11 mouse cellular contexts compared by ENCODE assay signal in genomic region chr19:6262839-6263433, GRCm38 (mm10). TPM values are rescaled to one million over a fixed set of nuclear protein-coding genes. Genes with fewer than 3 reads are reported as not detected.
A peak's percentile ranks its signal among the peaks of the same experiment; 100 is the strongest.
DNase-seq lines count a peak whose midpoint lies in the region; ATAC-seq and TF ChIP-seq lines count a peak whose summit lies in the region.
"Had no signal": no experiment of that assay in that cellular context is flagged by ENCODE, and none has a peak within 500 bp of the region (broad histone marks: within the 10 kb centered on the region; RNA-seq: fewer than 3 reads in every experiment).

No protein-coding gene starts in this region.

- H3K27ac ChIP-seq in forebrain, postnatal 0 days (ENCODE audit: low read depth, low read length), result 0 out of 2 replicates have a peak overlapping the region, but pooled peaks have one; percentile 21
- no peak overlapping the region for H3K27ac ChIP-seq in forebrain, embryonic 16.5 days (ENCODE audit: low read length)
- H3K27ac ChIP-seq in kidney, embryonic 15.5 days, result peak overlapping the region; percentile 66
- peak overlapping the region; percentile 31 for H3K27ac ChIP-seq in liver, embryonic 12.5 days

- DNase-seq in forebrain, postnatal 0 days, result no peak
- DNase-seq in yolk sac, embryonic 10.5 days (ENCODE audit: low spot score), result peak; percentile 86
- no peak for DNase-seq in frontal cortex, postnatal 10 days (ENCODE audit: low spot score in 2 of 2)
- DNase-seq in thymus, postnatal 25 days, result no peak
- DNase-seq in adrenal gland, postnatal 36 days, result no peak
- DNase-seq: right cerebral cortex, postnatal 25 days had no signal

- ATAC-seq in forebrain, postnatal 0 days, result no peak
- no peak for ATAC-seq in forebrain, embryonic 16.5 days
- 0 out of 2 replicates have a peak, but pooled peaks have one; percentile 33 for ATAC-seq in kidney, embryonic 15.5 days (replicated peaks; ENCODE audit: low FRiP score)
- ATAC-seq in liver, embryonic 12.5 days, result peak; percentile 59

- no peaks in the 10 kb centered on the region for H3K27me3 ChIP-seq in forebrain, postnatal 0 days (ENCODE audit: insufficient read depth, low read length)
- H3K27me3 ChIP-seq in forebrain, embryonic 16.5 days (replicated peaks; ENCODE audit: control insufficient read depth, insufficient read depth, low read length), result no peaks in the 10 kb centered on the region
- H3K27me3 ChIP-seq in kidney, embryonic 15.5 days, result no peaks in the 10 kb centered on the region
- no peaks in the 10 kb centered on the region for H3K27me3 ChIP-seq in liver, embryonic 12.5 days (replicated peaks)

- H3K9me3 ChIP-seq in forebrain, postnatal 0 days (ENCODE audit: low read length), result no peaks in the 10 kb centered on the region
- H3K9me3 ChIP-seq in forebrain, embryonic 16.5 days (ENCODE audit: control insufficient read depth, low read length), result no peaks in the 10 kb centered on the region
- H3K9me3 ChIP-seq in kidney, embryonic 15.5 days (replicated peaks), result no peaks in the 10 kb centered on the region
- peaks cover 4% of the 10 kb centered on the region; the same call in 1 of the 2 replicates for H3K9me3 ChIP-seq in liver, embryonic 12.5 days (replicated peaks)

- WGBS in forebrain, postnatal 0 days, result 91% methylated on average over 8 of the region's 8 CpGs
- 91% methylated on average over 8 of the region's 8 CpGs for WGBS in forebrain, embryonic 16.5 days
- WGBS in kidney, embryonic 15.5 days, result 75% methylated on average over 8 of the region's 8 CpGs
- WGBS in liver, embryonic 12.5 days (ENCODE audit: insufficient replicate concordance), result 68% methylated on average over 8 of the region's 8 CpGs

- no peaks in the 10 kb centered on the region; the same call in 1 of the 2 replicates for H3K4me1 ChIP-seq in forebrain, postnatal 0 days (ENCODE audit: insufficient read depth)
- 0 out of 2 replicates have a peak, but pooled peaks cover 2% of the 10 kb centered on the region for H3K4me1 ChIP-seq in forebrain, embryonic 16.5 days (replicated peaks; ENCODE audit: control insufficient read depth, insufficient read depth, low read length)
- peaks cover 22% of the 10 kb centered on the region for H3K4me1 ChIP-seq in kidney, embryonic 15.5 days
- peaks cover 13% of the 10 kb centered on the region for H3K4me1 ChIP-seq in liver, embryonic 12.5 days

- peaks cover 38% of the 10 kb centered on the region for H3K36me3 ChIP-seq in forebrain, postnatal 0 days (ENCODE audit: insufficient read depth)
- H3K36me3 ChIP-seq in forebrain, embryonic 16.5 days (ENCODE audit: control insufficient read depth, insufficient read depth), result peaks cover 6% of the 10 kb centered on the region
- H3K36me3 ChIP-seq in kidney, embryonic 15.5 days, result peaks cover 44% of the 10 kb centered on the region
- H3K36me3 ChIP-seq in liver, embryonic 12.5 days, result peaks cover 42% of the 10 kb centered on the region

- TF ChIP-seq CTCF in forebrain, postnatal 0 days (IDR thresholded peaks at IDR 0.05; ENCODE audit: low read depth), result no peak

- H3K9ac ChIP-seq in forebrain, postnatal 0 days, result no peak overlapping the region
- H3K9ac ChIP-seq in forebrain, embryonic 16.5 days (replicated peaks; ENCODE audit: low read depth, low read length), result no peak overlapping the region
- no peak overlapping the region for H3K9ac ChIP-seq in kidney, embryonic 15.5 days
- peak overlapping the region; percentile 54; the same call in 1 of the 2 replicates for H3K9ac ChIP-seq in liver, embryonic 12.5 days

- no peak overlapping the region for H3K4me2 ChIP-seq in forebrain, postnatal 0 days (ENCODE audit: low read depth)
- H3K4me2 ChIP-seq in forebrain, embryonic 16.5 days (ENCODE audit: low read length), result no peak overlapping the region
- peak overlapping the region; percentile 14; the same call in 1 of the 2 replicates for H3K4me2 ChIP-seq in kidney, embryonic 15.5 days
- peak overlapping the region; percentile 54 for H3K4me2 ChIP-seq in liver, embryonic 12.5 days

- H3K4me3 ChIP-seq in forebrain, postnatal 0 days (ENCODE audit: low read depth, low read length), result no peak overlapping the region
- H3K4me3 ChIP-seq in forebrain, embryonic 16.5 days (replicated peaks; ENCODE audit: low read length), result no peak overlapping the region
- peak overlapping the region; percentile 6; the same call in 1 of the 2 replicates for H3K4me3 ChIP-seq in kidney, embryonic 15.5 days (replicated peaks)
- peak overlapping the region; percentile 42 for H3K4me3 ChIP-seq in liver, embryonic 12.5 days
- H3K4me3 ChIP-seq: left cerebral cortex, adult 2 months had no signal

RNA-seq across cellular contexts. Expression of gene Ehd1, which starts 13.6 kb away (rescaled TPM):
- 91.9 and 120 TPM in 2 replicates for total RNA-seq in forebrain, postnatal 0 days (2014; rRNA removed)
- 69.9 and 75.4 TPM in 2 replicates for polyA plus RNA-seq in forebrain, postnatal 0 days (2015; fragmentation: Nextera tagmentation; extraction: Ambion mirVana)
- polyA plus RNA-seq in forebrain, embryonic 16.5 days (2015; fragmentation: Nextera tagmentation; extraction: Ambion mirVana), result 105 and 106 TPM in 2 replicates
- 67.8 and 81.8 TPM in 2 replicates for polyA plus RNA-seq in kidney, embryonic 15.5 days (2015; fragmentation: Nextera tagmentation; extraction: Ambion mirVana)
- 85.4 and 91.9 TPM in 2 replicates for polyA plus RNA-seq in liver, embryonic 12.5 days (2016; fragmentation: Nextera tagmentation; extraction: Ambion mirVana)
- total RNA-seq in adrenal gland, postnatal 36 days (2021), result 100 to 1,000 TPM; 119 to 188 TPM

RNA-seq across cellular contexts. Expression of gene Atg2a, which starts 21.5 kb away (rescaled TPM):
- 21.0 and 26.7 TPM in 2 replicates for total RNA-seq in forebrain, postnatal 0 days (2014; rRNA removed)
- 5.9 and 7.6 TPM in 2 replicates for polyA plus RNA-seq in forebrain, postnatal 0 days (2015; fragmentation: Nextera tagmentation; extraction: Ambion mirVana)
- 11.2 and 13.1 TPM in 2 replicates for polyA plus RNA-seq in forebrain, embryonic 16.5 days (2015; fragmentation: Nextera tagmentation; extraction: Ambion mirVana)
- polyA plus RNA-seq in kidney, embryonic 15.5 days (2015; fragmentation: Nextera tagmentation; extraction: Ambion mirVana), result 9.8 and 12.1 TPM in 2 replicates
- polyA plus RNA-seq in liver, embryonic 12.5 days (2016; fragmentation: Nextera tagmentation; extraction: Ambion mirVana), result 7.1 and 8.2 TPM in 2 replicates
- 10 to 100 TPM; 30.7 to 33.3 TPM for total RNA-seq in adrenal gland, postnatal 36 days (2021)

RNA-seq across cellular contexts. Expression of gene Ppp2r5b, which starts 27.3 kb away (rescaled TPM):
- 196 and 203 TPM in 2 replicates for total RNA-seq in forebrain, postnatal 0 days (2014; rRNA removed)
- 144 and 159 TPM in 2 replicates for polyA plus RNA-seq in forebrain, postnatal 0 days (2015; fragmentation: Nextera tagmentation; extraction: Ambion mirVana)
- polyA plus RNA-seq in forebrain, embryonic 16.5 days (2015; fragmentation: Nextera tagmentation; extraction: Ambion mirVana), result 106 and 117 TPM in 2 replicates
- 22.9 and 27.6 TPM in 2 replicates for polyA plus RNA-seq in kidney, embryonic 15.5 days (2015; fragmentation: Nextera tagmentation; extraction: Ambion mirVana)
- 6.4 TPM in 2 replicates for polyA plus RNA-seq in liver, embryonic 12.5 days (2016; fragmentation: Nextera tagmentation; extraction: Ambion mirVana)
- 100 to 1,000 TPM in 1 of 2 experiments, 10 to 100 TPM in 1; 83.5 to 129 TPM for total RNA-seq in adrenal gland, postnatal 36 days (2021)

RNA-seq across cellular contexts. Expression of gene Gpha2, which starts 36.8 kb away (rescaled TPM):
- not detected in 2 replicates for total RNA-seq in forebrain, postnatal 0 days (2014; rRNA removed)
- 0.50 TPM in 1 of 2 replicates, not detected in the other for polyA plus RNA-seq in forebrain, postnatal 0 days (2015; fragmentation: Nextera tagmentation; extraction: Ambion mirVana)
- polyA plus RNA-seq in forebrain, embryonic 16.5 days (2015; fragmentation: Nextera tagmentation; extraction: Ambion mirVana), result not detected in 2 replicates
- polyA plus RNA-seq in kidney, embryonic 15.5 days (2015; fragmentation: Nextera tagmentation; extraction: Ambion mirVana), result 0.39 and 0.74 TPM in 2 replicates
- not detected in 2 replicates for polyA plus RNA-seq in liver, embryonic 12.5 days (2016; fragmentation: Nextera tagmentation; extraction: Ambion mirVana)
- total RNA-seq in adrenal gland, postnatal 36 days (2021), result 10 to 100 TPM; 25.5 to 27.9 TPM
- total RNA-seq: heart, postnatal 4 days; left cerebral cortex, adult 2 months had no signal

RNA-seq across cellular contexts. Expression of gene Cdc42bpg, which starts 43.3 kb away (rescaled TPM):
- 3.1 and 4.7 TPM in 2 replicates for total RNA-seq in forebrain, postnatal 0 days (2014; rRNA removed)
- 0.11 and 0.23 TPM in 2 replicates for polyA plus RNA-seq in forebrain, postnatal 0 days (2015; fragmentation: Nextera tagmentation; extraction: Ambion mirVana)
- 0.52 and 1.1 TPM in 2 replicates for polyA plus RNA-seq in forebrain, embryonic 16.5 days (2015; fragmentation: Nextera tagmentation; extraction: Ambion mirVana)
- 0.78 and 1.0 TPM in 2 replicates for polyA plus RNA-seq in kidney, embryonic 15.5 days (2015; fragmentation: Nextera tagmentation; extraction: Ambion mirVana)
- 0.20 TPM in 2 replicates for polyA plus RNA-seq in liver, embryonic 12.5 days (2016; fragmentation: Nextera tagmentation; extraction: Ambion mirVana)
- total RNA-seq in adrenal gland, postnatal 36 days (2021), result 10 to 100 TPM; 22.6 to 23.5 TPM

Comparison
In these comparisons a context has a peak if more than half of its experiments do, and no peak if none do; other contexts are left out.
1. ATAC-seq: peak in kidney, embryonic 15.5 days (single experiment) and liver, embryonic 12.5 days (single experiment); none in forebrain, postnatal 0 days (single experiment) and forebrain, embryonic 16.5 days (single experiment).
2. H3K4me2 ChIP-seq: peak in kidney, embryonic 15.5 days (single experiment) and liver, embryonic 12.5 days (single experiment); none in forebrain, postnatal 0 days (single experiment) and forebrain, embryonic 16.5 days (single experiment).
3. H3K4me3 ChIP-seq: peak in kidney, embryonic 15.5 days (single experiment) and liver, embryonic 12.5 days (single experiment); none in forebrain, postnatal 0 days (single experiment) and forebrain, embryonic 16.5 days (single experiment).